Mouse (Mus musculus) E14TG2a.4 (cell line): ENCODE results near the gene Cmtm4.

Experiments
- H3K27me3 ChIP-seq: 2 replicates; pipeline ENCODE4 v1.6.1; 2014; ENCODE audit warnings: low read length, control low read depth; ENCODE audit not compliant: insufficient read depth
- H3K36me3 ChIP-seq: 2 replicates; pipeline ENCODE4 v1.6.1; 2014; ENCODE audit warnings: low read length, control low read depth; ENCODE audit not compliant: insufficient read depth
- H3K4me1 ChIP-seq: replicated peaks from 2 replicates; pipeline ENCODE4 v1.6.1; 2014; ENCODE audit warnings: low read depth, low read length, control low read depth
- H3K4me3 ChIP-seq: replicated peaks from 2 replicates; pipeline ENCODE4 v1.5.1; 2014; ENCODE audit warnings: mild to moderate bottlenecking, low read length
- H3K9me3 ChIP-seq: 2 replicates; pipeline ENCODE4 v1.6.1; 2014; ENCODE audit warnings: low read length, control low read depth
- CTCF ChIP-seq: conservative IDR thresholded peaks from 2 replicates; pipeline ENCODE4 v1.5.1; 2014; ENCODE audit warnings: low read length
- NANOG ChIP-seq: IDR thresholded peaks from 2 replicates; pipeline ENCODE4 v1.6.1; 2014; ENCODE audit warnings: borderline replicate concordance, low read length, mixed read lengths
- POU5F1 ChIP-seq: IDR thresholded peaks from 2 replicates; pipeline ENCODE4 v1.6.1; 2014; ENCODE audit warnings: low read length, borderline replicate concordance

Cmtm4 gene

DNA sequence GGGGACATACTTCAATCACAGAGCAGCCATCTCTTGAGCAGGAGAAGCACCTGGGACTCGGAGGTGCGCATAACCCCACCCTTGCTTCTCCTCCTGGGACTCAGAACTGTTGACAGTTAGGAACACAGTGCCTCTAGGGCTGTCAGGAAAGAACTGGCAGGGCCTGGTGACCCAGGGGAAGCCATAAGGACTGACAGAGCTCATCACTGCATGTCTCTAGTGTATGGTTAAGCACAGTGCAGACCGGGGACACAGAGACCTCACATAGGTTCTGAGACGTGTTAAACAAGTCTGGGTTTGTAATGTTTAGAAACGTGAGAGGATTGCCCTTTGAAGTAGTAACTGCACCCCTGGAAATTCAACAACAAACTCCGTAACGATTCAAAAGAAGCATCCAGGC, 8.1 kb downstream of the Cmtm4 start:
- H3K4me3 ChIP-seq, result peak overlapping the region; percentile 60
- no peaks in the 10 kb centered on the region; the same call in 1 of the 2 replicates for H3K36me3 ChIP-seq
- H3K4me1 ChIP-seq, result peaks cover 63% of the 10 kb centered on the region
- no peaks in the 10 kb centered on the region for H3K9me3 ChIP-seq
- TF ChIP-seq NANOG (no peak), CTCF (no peak), POU5F1 (no peak)
- no peaks in the 10 kb centered on the region for H3K27me3 ChIP-seq

DNA sequence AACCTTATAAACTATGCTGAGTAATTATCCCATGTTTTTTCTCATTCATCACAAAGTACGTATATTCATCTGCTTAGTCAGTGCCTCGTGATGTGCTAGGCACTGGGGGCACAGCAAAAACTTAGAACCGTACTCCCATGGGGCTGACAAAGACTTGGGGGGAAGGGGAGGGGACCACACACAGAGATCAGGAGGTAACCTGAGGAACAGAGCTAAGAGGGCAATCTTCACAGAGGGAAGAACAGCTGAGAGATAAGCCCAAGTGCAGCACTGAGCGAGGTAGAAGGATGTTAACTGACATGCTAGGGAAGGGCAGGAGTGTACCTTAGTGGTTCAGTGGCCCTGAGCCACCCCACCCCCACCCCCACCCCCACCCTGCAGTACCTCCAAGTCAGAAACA, 8.9 kb downstream of the Cmtm4 start:
- H3K9me3 ChIP-seq, result no peaks in the 10 kb centered on the region
- TF ChIP-seq CTCF, result no peak
- no peak for TF ChIP-seq POU5F1
- H3K27me3 ChIP-seq, result no peaks in the 10 kb centered on the region
- no peak overlapping the region for H3K4me3 ChIP-seq
- peaks cover 61% of the 10 kb centered on the region for H3K4me1 ChIP-seq
- no peaks in the 10 kb centered on the region for H3K36me3 ChIP-seq

DNA sequence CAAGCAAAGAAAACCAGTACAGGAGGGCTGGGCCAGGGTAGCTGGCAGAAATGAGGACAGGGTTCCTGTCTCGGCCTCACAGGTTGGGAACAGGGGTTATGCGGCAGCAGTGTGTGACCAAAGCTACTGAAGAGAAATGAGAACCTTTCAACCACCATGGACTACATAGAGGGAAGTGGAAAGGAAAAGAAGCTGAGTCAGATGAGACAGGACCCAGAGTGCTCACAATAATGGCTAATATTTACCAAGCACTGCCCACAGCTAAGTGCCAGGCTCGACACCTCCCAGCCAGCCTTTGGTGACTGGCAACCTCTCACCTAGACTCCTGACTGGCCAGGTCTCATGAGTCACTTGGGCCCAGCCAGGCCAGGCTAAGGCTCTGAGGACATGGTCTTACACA, 11.6 kb downstream of the Cmtm4 start:
- Histone ChIP-seq H3K9me3 (no peaks in the 10 kb centered on the region), H3K4me1 (peaks cover 75% of the 10 kb centered on the region), H3K27me3 (no peaks in the 10 kb centered on the region), H3K4me3 (no peak overlapping the region), H3K36me3 (peaks cover 5% of the 10 kb centered on the region; the same call in 1 of the 2 replicates)
- TF ChIP-seq CTCF (no peak), NANOG (no peak), POU5F1 (no peak)

DNA sequence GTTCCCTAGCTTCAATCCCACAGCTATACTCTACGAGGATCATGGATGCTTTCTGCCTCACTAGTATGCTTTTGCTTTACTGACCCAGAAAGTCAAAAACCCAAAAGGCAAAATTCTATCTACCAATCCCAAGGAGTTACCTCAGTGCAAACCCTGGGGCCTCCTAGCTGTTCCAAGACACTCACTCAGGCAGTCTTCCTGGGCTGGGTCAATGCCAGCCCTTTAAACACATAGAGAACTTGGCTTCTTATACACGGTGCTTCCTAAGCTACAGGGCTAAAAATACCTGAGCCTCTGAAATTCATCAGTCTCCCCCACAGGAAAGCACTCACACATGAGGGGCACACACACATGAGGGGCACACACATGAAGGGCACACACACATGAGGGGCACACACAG, 12.3 kb downstream of the Cmtm4 start:
- Histone ChIP-seq H3K4me3 (no peak overlapping the region), H3K27me3 (no peaks in the 10 kb centered on the region), H3K4me1 (peaks cover 78% of the 10 kb centered on the region), H3K36me3 (peaks cover 5% of the 10 kb centered on the region; the same call in 1 of the 2 replicates), H3K9me3 (no peaks in the 10 kb centered on the region)
- TF ChIP-seq NANOG, result no peak
- no peak for TF ChIP-seq CTCF
- TF ChIP-seq POU5F1, result no peak

DNA sequence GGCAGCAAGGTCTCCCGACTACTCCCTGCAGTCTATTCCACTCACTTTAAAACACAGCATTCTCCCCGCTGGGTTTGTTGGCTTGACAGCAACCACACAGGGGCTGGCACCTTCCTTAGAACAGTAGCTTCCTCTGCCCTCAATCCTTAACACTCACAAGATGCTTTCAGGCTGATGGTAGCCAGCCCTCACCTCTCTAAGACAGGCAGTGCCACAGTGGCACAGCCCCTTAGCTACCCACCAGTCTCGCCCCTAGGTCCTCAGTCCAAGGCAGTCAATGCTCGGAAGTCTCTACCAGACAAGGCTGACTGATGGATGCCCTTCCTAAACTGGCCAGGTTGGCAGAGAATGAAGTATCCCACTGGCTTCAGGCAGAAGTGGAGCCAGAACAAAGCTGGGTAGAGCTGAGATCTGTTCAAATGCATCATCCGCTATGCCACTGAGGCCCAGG, 14.6 kb downstream of the Cmtm4 start:
- Histone ChIP-seq H3K27me3 (no peaks in the 10 kb centered on the region), H3K4me3 (no peak overlapping the region), H3K36me3 (peaks cover 5% of the 10 kb centered on the region; the same call in 1 of the 2 replicates), H3K9me3 (no peaks in the 10 kb centered on the region), H3K4me1 (peaks cover 72% of the 10 kb centered on the region)
- TF ChIP-seq POU5F1 (no peak), NANOG (no peak), CTCF (no peak)

DNA sequence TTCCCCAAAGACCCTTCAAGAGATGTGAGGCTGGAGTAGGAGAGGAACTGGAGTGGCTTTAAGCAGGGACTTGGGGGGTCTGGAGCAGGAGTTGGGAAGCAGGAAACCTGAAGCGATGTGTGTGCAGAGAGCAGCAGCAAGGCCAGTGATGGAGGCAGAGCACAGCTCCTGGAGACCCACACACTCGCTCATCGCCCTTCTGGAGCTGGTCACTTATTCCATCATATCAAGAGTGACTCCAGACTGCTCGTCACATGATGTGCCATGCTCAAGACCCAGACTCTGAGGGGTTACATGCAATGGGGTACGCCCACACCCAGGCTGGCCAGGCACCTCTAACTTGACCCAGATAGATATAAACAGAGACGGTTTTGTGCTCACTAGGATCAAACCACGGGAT, 15.3 kb downstream of the Cmtm4 start:
- Histone ChIP-seq H3K4me1 (peaks cover 72% of the 10 kb centered on the region), H3K4me3 (no peak overlapping the region), H3K9me3 (no peaks in the 10 kb centered on the region), H3K27me3 (no peaks in the 10 kb centered on the region), H3K36me3 (peaks cover 5% of the 10 kb centered on the region; the same call in 1 of the 2 replicates)
- TF ChIP-seq POU5F1, result no peak
- no peak for TF ChIP-seq NANOG
- TF ChIP-seq CTCF, result no peak

DNA sequence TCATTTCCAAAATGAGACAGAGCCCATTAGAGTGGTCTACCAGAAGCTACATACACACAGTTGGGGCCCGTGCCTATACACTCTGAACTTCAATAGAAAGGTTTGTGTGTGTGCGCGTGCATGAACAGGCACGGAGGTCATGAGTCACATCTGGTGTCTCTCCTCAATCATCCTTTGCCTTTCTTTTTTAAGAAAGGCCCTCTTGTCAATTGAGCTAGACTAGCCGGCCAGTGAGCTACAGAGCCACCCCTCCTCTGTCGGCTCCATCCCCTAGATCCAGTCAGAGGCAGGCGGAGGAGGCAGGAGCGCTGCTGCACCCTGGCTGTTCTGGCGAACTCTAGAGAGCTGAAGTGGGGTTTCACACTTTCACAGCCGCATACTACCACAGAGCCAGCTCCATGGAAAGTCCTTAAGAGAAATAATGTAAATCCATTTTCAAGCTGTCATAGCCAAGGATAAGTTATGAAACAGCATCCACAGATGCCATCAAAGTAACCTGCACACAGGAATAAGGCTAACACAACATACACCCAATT, 16.2 kb downstream of the Cmtm4 start:
- H3K4me3 ChIP-seq, result no peak overlapping the region
- no peaks in the 10 kb centered on the region for H3K27me3 ChIP-seq
- peaks cover 80% of the 10 kb centered on the region for H3K4me1 ChIP-seq
- TF ChIP-seq POU5F1, result no peak
- TF ChIP-seq CTCF, result no peak
- TF ChIP-seq NANOG, result no peak
- no peaks in the 10 kb centered on the region for H3K9me3 ChIP-seq
- H3K36me3 ChIP-seq, result peaks cover 5% of the 10 kb centered on the region; the same call in 1 of the 2 replicates

DNA sequence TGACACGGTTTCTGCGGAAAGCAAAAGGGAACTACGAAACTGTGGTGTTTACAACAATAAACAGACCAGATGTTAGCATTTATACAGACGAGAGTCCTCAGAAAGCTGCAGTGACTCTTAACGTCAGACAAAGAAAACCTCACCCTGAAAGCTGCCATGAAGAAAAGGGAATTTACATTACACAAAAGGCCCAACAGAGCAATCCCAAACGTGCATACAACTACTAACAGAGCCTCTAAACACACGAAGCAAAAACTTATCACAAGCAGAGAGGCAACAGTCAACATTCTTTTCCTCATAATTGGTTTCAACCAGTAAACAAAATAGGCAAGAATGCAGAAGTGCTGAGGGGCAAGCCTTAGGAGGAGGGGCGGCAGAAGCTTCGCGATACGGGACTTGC, 18.9 kb downstream of the Cmtm4 start:
- Histone ChIP-seq H3K4me3 (no peak overlapping the region), H3K27me3 (no peaks in the 10 kb centered on the region), H3K36me3 (peaks cover 5% of the 10 kb centered on the region; the same call in 1 of the 2 replicates), H3K9me3 (no peaks in the 10 kb centered on the region), H3K4me1 (peaks cover 72% of the 10 kb centered on the region)
- TF ChIP-seq NANOG (peak; percentile 69; the same call in 1 of the 2 replicates), CTCF (no peak)

DNA sequence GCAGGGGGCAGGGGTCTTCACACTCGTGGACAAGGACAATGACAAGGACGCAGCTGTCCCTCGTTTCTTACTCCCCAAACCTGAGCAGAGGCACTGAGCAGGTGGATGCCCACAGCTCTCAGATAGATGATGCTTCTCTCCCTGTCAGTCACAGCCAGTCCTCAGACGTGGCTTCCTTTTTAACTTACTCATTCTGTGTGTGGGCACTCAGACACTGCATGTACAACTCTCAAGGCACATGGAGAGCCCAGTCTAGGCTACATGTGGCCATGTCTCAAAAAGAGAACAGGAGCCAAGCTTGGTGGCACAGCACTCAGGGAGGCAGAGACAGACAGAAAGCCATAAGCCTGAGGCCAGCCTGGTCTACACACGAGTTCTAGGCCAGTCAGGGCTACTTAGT, 19.6 kb downstream of the Cmtm4 start:
- Histone ChIP-seq H3K4me1 (peaks cover 72% of the 10 kb centered on the region), H3K9me3 (no peaks in the 10 kb centered on the region), H3K27me3 (no peaks in the 10 kb centered on the region), H3K4me3 (no peak overlapping the region), H3K36me3 (peaks cover 1% of the 10 kb centered on the region; the same call in 1 of the 2 replicates)
- TF ChIP-seq POU5F1 (no peak), NANOG (no peak), CTCF (no peak)
